ENCODE assay signal across 8 mouse cellular contexts in genomic region chr8:74993475-74994451, GRCm38 (mm10). TPM values are rescaled to one million over a fixed set of nuclear protein-coding genes. Genes with fewer than 3 reads are reported as not detected.
DNase-seq lines count a peak whose midpoint lies in the region; ATAC-seq and TF ChIP-seq lines count a peak whose summit lies in the region.

No protein-coding gene starts in this region.

- ATAC-seq in embryonic facial prominence, embryonic 14.5 days (ENCODE audit: low read depth): peak; percentile 96
- ATAC-seq in limb, embryonic 13.5 days (ENCODE audit: low FRiP score, low read depth): peak; percentile 95
- peak; percentile 98 for ATAC-seq in midbrain, embryonic 16.5 days

- peak; percentile 86 for DNase-seq in 3134 (ENCODE audit: extremely low read depth, insufficient read length, low spot score)
- peak; percentile 59 to 65 for DNase-seq in adrenal gland, postnatal 4 days (ENCODE audit: low spot score in 2 of 2)
- peak; percentile 97 for DNase-seq in embryonic facial prominence, embryonic 14.5 days (ENCODE audit: low spot score)
- peak; percentile 87 to 90 for DNase-seq in heart, adult 2 months
- DNase-seq in kidney, adult 8-10 months: peak; percentile 82 to 85
- peak; percentile 86 to 89 for DNase-seq in spleen, postnatal 10 days (ENCODE audit: low spot score in 2 of 2)

- TF ChIP-seq EP300 in heart, adult 2 months (IDR thresholded peaks at IDR 0.05; ENCODE audit: insufficient read depth, low read depth, low read length): no peak

- no peaks in the 10 kb centered on the region for H3K9me3 ChIP-seq in embryonic facial prominence, embryonic 14.5 days (ENCODE audit: control insufficient read depth, low read length)
- H3K9me3 ChIP-seq in limb, embryonic 13.5 days: no peaks in the 10 kb centered on the region
- no peaks in the 10 kb centered on the region for H3K9me3 ChIP-seq in midbrain, embryonic 16.5 days (replicated peaks; ENCODE audit: control insufficient read depth, low read length, poor library complexity, severe bottlenecking)

- TF ChIP-seq CTCF in heart, adult 2 months (IDR thresholded peaks at IDR 0.05): no peak

- peak; percentile 54 for TF ChIP-seq POLR2A in heart, adult 2 months (IDR thresholded peaks at IDR 0.05; ENCODE audit: insufficient read depth, low read depth, low read length)

- peak overlapping the region; percentile 99 for H3K9ac ChIP-seq in embryonic facial prominence, embryonic 14.5 days (ENCODE audit: low read depth, low read length)
- H3K9ac ChIP-seq in heart, adult 2 months (ENCODE audit: low read depth, low read length): peak overlapping the region; percentile 93
- H3K9ac ChIP-seq in limb, embryonic 13.5 days: peak overlapping the region; percentile 98
- peak overlapping the region; percentile 99 for H3K9ac ChIP-seq in midbrain, embryonic 16.5 days (ENCODE audit: low read depth, low read length)

- peak overlapping the region; percentile 57 for H3K4me2 ChIP-seq in embryonic facial prominence, embryonic 14.5 days (ENCODE audit: low read depth, low read length)
- peak overlapping the region; percentile 68 for H3K4me2 ChIP-seq in limb, embryonic 13.5 days (replicated peaks)
- peak overlapping the region; percentile 65 for H3K4me2 ChIP-seq in midbrain, embryonic 16.5 days (ENCODE audit: low read length)

- peaks cover 7% of the 10 kb centered on the region for H3K4me1 ChIP-seq in embryonic facial prominence, embryonic 14.5 days (ENCODE audit: control insufficient read depth, insufficient read depth, low read length)
- no peaks in the 10 kb centered on the region for H3K4me1 ChIP-seq in heart, adult 2 months (ENCODE audit: control insufficient read depth, insufficient read depth, low read length)
- H3K4me1 ChIP-seq in limb, embryonic 13.5 days: peaks cover 11% of the 10 kb centered on the region
- peaks cover 16% of the 10 kb centered on the region for H3K4me1 ChIP-seq in midbrain, embryonic 16.5 days (ENCODE audit: control insufficient read depth, insufficient read depth, low read length)

- no peaks in the 10 kb centered on the region for H3K27me3 ChIP-seq in embryonic facial prominence, embryonic 14.5 days (replicated peaks; ENCODE audit: control insufficient read depth, insufficient read depth, low read length)
- H3K27me3 ChIP-seq in heart, adult 2 months (ENCODE audit: control insufficient read depth, insufficient read depth, low read length): no peaks in the 10 kb centered on the region
- no peaks in the 10 kb centered on the region for H3K27me3 ChIP-seq in limb, embryonic 13.5 days
- no peaks in the 10 kb centered on the region; the same call in 1 of the 2 replicates for H3K27me3 ChIP-seq in midbrain, embryonic 16.5 days (ENCODE audit: control insufficient read depth, insufficient read depth, low read depth, low read length)

- H3K36me3 ChIP-seq in embryonic facial prominence, embryonic 14.5 days (ENCODE audit: control insufficient read depth, insufficient read depth, low read length): peaks cover 3% of the 10 kb centered on the region
- no peaks in the 10 kb centered on the region for H3K36me3 ChIP-seq in heart, adult 2 months (ENCODE audit: control insufficient read depth, insufficient read depth, low read length)
- H3K36me3 ChIP-seq in limb, embryonic 13.5 days: peaks cover 3% of the 10 kb centered on the region
- H3K36me3 ChIP-seq in midbrain, embryonic 16.5 days (ENCODE audit: control insufficient read depth, insufficient read depth, low read length): no peaks in the 10 kb centered on the region

- intact Hi-C loops in heart, adult 2 months (cut with DNase I): loop anchor here (1.0 to 2.0 kb wide), 2 partner anchors 40 to 115 kb away; partner anchors contain the start of genes Mcm5 and Tom1

- H3K79me2 ChIP-seq in heart, adult 2 months (replicated peaks; ENCODE audit: control insufficient read depth, insufficient read depth, low read length): no peaks in the 10 kb centered on the region

- peak overlapping the region; percentile 82 for H3K4me3 ChIP-seq in embryonic facial prominence, embryonic 14.5 days (ENCODE audit: low read depth, low read length)
- peak overlapping the region; percentile 68 for H3K4me3 ChIP-seq in heart, adult 2 months
- peak overlapping the region; percentile 90 for H3K4me3 ChIP-seq in limb, embryonic 13.5 days
- H3K4me3 ChIP-seq in midbrain, embryonic 16.5 days (ENCODE audit: low read depth, low read length): peak overlapping the region; percentile 93

- under 1% methylated on average over 46 of the region's 111 CpGs for WGBS in embryonic facial prominence, embryonic 14.5 days
- WGBS in heart, adult 2 months: under 1% methylated on average over 94 of the region's 111 CpGs
- WGBS in limb, embryonic 13.5 days: under 1% methylated on average over 88 of the region's 111 CpGs
- 1% methylated on average over 82 of the region's 111 CpGs for WGBS in midbrain, embryonic 16.5 days

- peak overlapping the region; percentile 97 for H3K27ac ChIP-seq in embryonic facial prominence, embryonic 14.5 days (replicated peaks; ENCODE audit: low read depth, low read length)
- H3K27ac ChIP-seq in heart, adult 2 months: peak overlapping the region; percentile 99
- H3K27ac ChIP-seq in limb, embryonic 13.5 days: peak overlapping the region; percentile 95
- H3K27ac ChIP-seq in midbrain, embryonic 16.5 days (ENCODE audit: low read length): peak overlapping the region; percentile 98

RNA-seq across cellular contexts. Expression of gene Hmgxb4, which starts 0.6 kb away (rescaled TPM):
- total RNA-seq in adrenal gland, postnatal 4 days (2021): 10 to 100 TPM; 31.6 to 39.7 TPM
- polyA plus RNA-seq in embryonic facial prominence, embryonic 14.5 days (2014; fragmentation: Nextera tagmentation; extraction: Ambion mirVana): 37.7 and 46.7 TPM in 2 replicates
- total RNA-seq in heart, adult 2 months (2021): 10 to 100 TPM; 11.1 to 13.3 TPM
- polyA plus RNA-seq in heart, adult 2 months (2012; rRNA removed): 10.6 and 15.3 TPM in 2 replicates
- polyA plus RNA-seq in limb, embryonic 13.5 days (2015; fragmentation: Nextera tagmentation; extraction: Ambion mirVana): 46.8 and 48.6 TPM in 2 replicates
- 41.6 and 42.7 TPM in 2 replicates for polyA plus RNA-seq in midbrain, embryonic 16.5 days (2015; fragmentation: Nextera tagmentation; extraction: Ambion mirVana)

RNA-seq across cellular contexts. Expression of gene Tom1, which starts 39.7 kb away (rescaled TPM):
- 10 to 100 TPM; 26.1 to 31.0 TPM for total RNA-seq in adrenal gland, postnatal 4 days (2021)
- 40.0 and 46.2 TPM in 2 replicates for polyA plus RNA-seq in embryonic facial prominence, embryonic 14.5 days (2014; fragmentation: Nextera tagmentation; extraction: Ambion mirVana)
- 10 to 100 TPM; 67.6 to 74.3 TPM for total RNA-seq in heart, adult 2 months (2021)
- 146 and 164 TPM in 2 replicates for polyA plus RNA-seq in heart, adult 2 months (2012; rRNA removed)
- polyA plus RNA-seq in limb, embryonic 13.5 days (2015; fragmentation: Nextera tagmentation; extraction: Ambion mirVana): 31.8 and 34.5 TPM in 2 replicates
- 31.2 and 37.7 TPM in 2 replicates for polyA plus RNA-seq in midbrain, embryonic 16.5 days (2015; fragmentation: Nextera tagmentation; extraction: Ambion mirVana)

Comparison
In these comparisons a context has a peak if more than half of its experiments do, and no peak if none do; other contexts are left out.
1. Peak in every context shown above with its lines: DNase-seq, ATAC-seq, H3K4me3 ChIP-seq and H3K27ac ChIP-seq.